Mouse (Mus musculus) olfactory bulb, adult 2 months (tissue): ENCODE results near the gene Bend4.

Source experiments
- CTCF ChIP-seq: fragments of 200-500 bp; IDR thresholded peaks from 2 replicates; pipeline ENCODE4 v1.5.1; 2012; ENCODE audit warnings: low read depth, mild to moderate bottlenecking, low read length, moderate library complexity; ENCODE audit not compliant: insufficient read depth
- POLR2A ChIP-seq: fragments of 200-500 bp; IDR thresholded peaks from 2 replicates; pipeline ENCODE4 v1.6.1; 2012; ENCODE audit warnings: mild to moderate bottlenecking, low read depth, low read length, moderate library complexity; ENCODE audit not compliant: insufficient read depth

DNA sequence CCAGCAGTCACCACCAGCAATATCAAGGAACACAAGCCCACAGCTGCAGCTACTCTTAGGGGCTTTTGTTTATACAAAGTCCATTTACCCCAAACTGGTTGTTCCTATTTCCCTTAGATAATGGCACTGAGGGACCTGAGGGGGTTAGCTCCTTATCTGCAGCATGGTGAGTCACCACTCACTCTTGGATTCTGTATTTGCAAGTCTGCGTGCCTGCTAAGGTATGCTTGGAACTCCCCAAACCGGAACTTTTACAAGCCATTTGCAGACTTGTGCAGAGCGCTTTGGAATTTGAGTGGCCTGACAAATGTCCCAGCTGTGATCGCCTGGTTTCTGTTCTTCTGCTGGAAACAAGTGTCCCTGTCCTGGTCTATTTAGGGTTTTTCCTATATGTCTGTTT lies 17.7 kb downstream of the Bend4 start:
- TF ChIP-seq CTCF (no peak), POLR2A (no peak)
